Mouse (Mus musculus): Measurements from ENCODE around the gene Kcnk18.

DNA sequence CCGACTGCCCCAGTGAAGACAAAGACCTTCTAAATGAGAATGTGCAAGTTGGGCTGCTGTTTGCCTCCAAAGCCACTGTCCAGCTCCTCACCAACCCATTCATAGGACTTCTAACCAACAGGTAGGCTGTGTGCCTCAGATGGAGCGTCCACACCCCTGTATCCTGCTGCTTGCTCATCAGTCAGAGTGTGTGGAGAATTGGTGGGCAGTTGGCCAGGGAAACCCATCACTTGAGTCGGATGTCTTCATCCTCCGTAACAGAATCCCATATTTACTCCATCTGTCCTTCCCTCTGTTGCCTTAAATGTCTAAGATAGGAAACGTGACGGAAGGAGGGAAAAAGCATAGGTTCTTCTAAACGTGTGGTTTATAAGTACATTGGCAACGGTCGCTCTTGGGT lies 44.2 kb downstream of the Kcnk18 start:
- TF ChIP-seq POLR2A (IDR thresholded peaks at IDR 0.05; ENCODE audit: low read depth, low read length) (no peak), CTCF (IDR thresholded peaks at IDR 0.05; ENCODE audit: extremely low read depth, insufficient read depth, insufficient read length, insufficient replicate concordance) (no peak)

Measured in spleen, adult 2 months (tissue).